Mouse (Mus musculus) megakaryocyte, embryonic 14.5 days (primary cell): Measurements from ENCODE around the gene Fam168a. TPM values are rescaled to one million over a fixed set of nuclear protein-coding genes. Genes with fewer than 3 reads are reported as not detected.

Experiments used
- H3K27me3 ChIP-seq: replicated peaks from 2 replicates; pipeline ENCODE3; 2012; ENCODE audit warnings: inconsistent platforms
- H3K36me3 ChIP-seq: replicated peaks from 2 replicates; pipeline ENCODE3; 2012; ENCODE audit warnings: low read length, inconsistent platforms, mixed read lengths
- H3K4me1 ChIP-seq: 2 replicates; pipeline ENCODE4 v1.6.1; 2012; ENCODE audit warnings: inconsistent platforms
- H3K4me3 ChIP-seq: replicated peaks from 2 replicates; pipeline ENCODE3; 2012; ENCODE audit warnings: moderate library complexity, mild to moderate bottlenecking, inconsistent platforms
- H3K9me3 ChIP-seq: 2 replicates; pipeline ENCODE4 v1.6.1; 2012; ENCODE audit warnings: inconsistent platforms
- FLI1 ChIP-seq: IDR thresholded peaks from 2 replicates; pipeline ENCODE4 v1.6.1; 2012; ENCODE audit warnings: low read length, inconsistent platforms, mixed read lengths
- GATA1 ChIP-seq: IDR thresholded peaks from 3 replicates; pipeline ENCODE4 v1.6.1; 2012; ENCODE audit warnings: mixed read lengths, low read length, inconsistent platforms, borderline replicate concordance
- polyA plus RNA-seq: library from polyadenylated mRNA; stranded (reverse); fragments of >175 nt; gene quantifications from 2 replicates; pipeline ENCODE4 v1.2.3, GENCODE M21; 2012; ENCODE audit warnings: low replicate concordance; ENCODE audit not compliant: insufficient read depth

The Fam168a gene
- polyA plus RNA-seq, 1 experiment: 2.9 TPM

- H3K36me3 ChIP-seq: peaks cover 39% of the 10 kb centered on the region
- H3K4me3 ChIP-seq: no peak overlapping the region
- TF ChIP-seq GATA1 (no peak), FLI1 (no peak)
- peaks cover 81% of the 10 kb centered on the region for H3K4me1 ChIP-seq
- peaks cover 1% of the 10 kb centered on the region for H3K27me3 ChIP-seq
- H3K9me3 ChIP-seq: no peaks in the 10 kb centered on the region
These were observed 154.0 kb downstream of the Fam168a start for GRCm38 (mm10) chr7:100860450-100860849.

- no peak for TF ChIP-seq GATA1
- TF ChIP-seq FLI1: no peak
- peaks cover 39% of the 10 kb centered on the region for H3K36me3 ChIP-seq
- peaks cover 1% of the 10 kb centered on the region for H3K27me3 ChIP-seq
- peaks cover 75% of the 10 kb centered on the region for H3K4me1 ChIP-seq
- no peak overlapping the region for H3K4me3 ChIP-seq
- no peaks in the 10 kb centered on the region for H3K9me3 ChIP-seq
These were observed 154.8 kb downstream of the Fam168a start for GRCm38 (mm10) chr7:100861209-100861608.

GRCm38 (mm10) chr7:100862353-100862752, 155.9 kb downstream of the Fam168a start:
- H3K4me1 ChIP-seq: peaks cover 70% of the 10 kb centered on the region
- no peaks in the 10 kb centered on the region for H3K9me3 ChIP-seq
- peak overlapping the region; percentile 96 for H3K4me3 ChIP-seq
- TF ChIP-seq GATA1 (no peak), FLI1 (no peak)
- peaks cover 37% of the 10 kb centered on the region for H3K36me3 ChIP-seq
- peaks cover 1% of the 10 kb centered on the region for H3K27me3 ChIP-seq

GRCm38 (mm10) chr7:100862828-100863638, 156.6 kb downstream of the Fam168a start, which contains the start of gene Relt:
Gene Relt (minus strand): TSS chr7:100863446.
- Histone ChIP-seq H3K4me1 (peaks cover 70% of the 10 kb centered on the region), H3K27me3 (peaks cover 1% of the 10 kb centered on the region), H3K9me3 (no peaks in the 10 kb centered on the region), H3K36me3 (peaks cover 30% of the 10 kb centered on the region), H3K4me3 (peak within 1 kb of the TSS; percentile 96)
- TF ChIP-seq FLI1 (no peak), GATA1 (no peak)

GRCm38 (mm10) chr7:100866675-100867074, 160.2 kb downstream of the Fam168a start:
- Histone ChIP-seq H3K36me3 (no peaks in the 10 kb centered on the region), H3K4me1 (peaks cover 62% of the 10 kb centered on the region), H3K27me3 (peaks cover 1% of the 10 kb centered on the region), H3K4me3 (no peak overlapping the region), H3K9me3 (no peaks in the 10 kb centered on the region)
- TF ChIP-seq GATA1 (no peak), FLI1 (no peak)

- Histone ChIP-seq H3K9me3 (no peaks in the 10 kb centered on the region), H3K4me1 (peaks cover 56% of the 10 kb centered on the region), H3K4me3 (no peak overlapping the region), H3K36me3 (no peaks in the 10 kb centered on the region), H3K27me3 (peaks cover 1% of the 10 kb centered on the region)
- TF ChIP-seq GATA1 (no peak), FLI1 (no peak)
These were observed 161.1 kb downstream of the Fam168a start for GRCm38 (mm10) chr7:100867561-100867960.

GRCm38 (mm10) chr7:100868551-100868950, 162.1 kb downstream of the Fam168a start:
- peaks cover 59% of the 10 kb centered on the region for H3K4me1 ChIP-seq
- TF ChIP-seq FLI1 (no peak), GATA1 (no peak)
- peaks cover 5% of the 10 kb centered on the region for H3K27me3 ChIP-seq
- H3K9me3 ChIP-seq: no peaks in the 10 kb centered on the region
- peak overlapping the region; percentile 59 for H3K4me3 ChIP-seq
- no peaks in the 10 kb centered on the region for H3K36me3 ChIP-seq

- Histone ChIP-seq H3K4me1 (peaks cover 65% of the 10 kb centered on the region), H3K4me3 (no peak overlapping the region), H3K27me3 (peaks cover 3% of the 10 kb centered on the region), H3K9me3 (no peaks in the 10 kb centered on the region), H3K36me3 (no peaks in the 10 kb centered on the region)
- no peak for TF ChIP-seq GATA1
- no peak for TF ChIP-seq FLI1
These were observed 163.6 kb downstream of the Fam168a start for GRCm38 (mm10) chr7:100869877-100870629.

- peaks cover 76% of the 10 kb centered on the region for H3K4me1 ChIP-seq
- TF ChIP-seq FLI1: no peak
- TF ChIP-seq GATA1: no peak
- H3K9me3 ChIP-seq: no peaks in the 10 kb centered on the region
- H3K4me3 ChIP-seq: no peak overlapping the region
- peaks cover 4% of the 10 kb centered on the region for H3K27me3 ChIP-seq
- H3K36me3 ChIP-seq: no peaks in the 10 kb centered on the region
These were observed 164.9 kb downstream of the Fam168a start for GRCm38 (mm10) chr7:100871355-100871754.

GRCm38 (mm10) chr7:100871892-100872291, 165.5 kb downstream of the Fam168a start:
- peaks cover 6% of the 10 kb centered on the region for H3K27me3 ChIP-seq
- H3K36me3 ChIP-seq: no peaks in the 10 kb centered on the region
- no peak overlapping the region for H3K4me3 ChIP-seq
- peaks cover 76% of the 10 kb centered on the region for H3K4me1 ChIP-seq
- H3K9me3 ChIP-seq: no peaks in the 10 kb centered on the region
- TF ChIP-seq GATA1: no peak
